Mouse (Mus musculus): ENCODE data around the gene Smurf2. TPM values are rescaled to one million over a fixed set of nuclear protein-coding genes. Genes with fewer than 3 reads are reported as not detected.
A peak's percentile ranks its signal among the peaks of the same experiment; 100 is the strongest.

Gene Smurf2
- 10 to 100 TPM; 26.5 to 32.2 TPM for total RNA-seq (2021)
- long read RNA-seq, experiment 1, partial matches to known transcripts: 4 of 16 reads
- long read RNA-seq, experiment 1, other reads (novel, unspliced or antisense): 8 of 16 reads
- long read RNA-seq, experiment 2, full-length matches to known transcripts: 9 of 17 reads
- long read RNA-seq, experiment 2, partial matches to known transcripts: 3 of 17 reads
- long read RNA-seq, experiment 2, other reads (novel, unspliced or antisense): 5 of 17 reads

DNA sequence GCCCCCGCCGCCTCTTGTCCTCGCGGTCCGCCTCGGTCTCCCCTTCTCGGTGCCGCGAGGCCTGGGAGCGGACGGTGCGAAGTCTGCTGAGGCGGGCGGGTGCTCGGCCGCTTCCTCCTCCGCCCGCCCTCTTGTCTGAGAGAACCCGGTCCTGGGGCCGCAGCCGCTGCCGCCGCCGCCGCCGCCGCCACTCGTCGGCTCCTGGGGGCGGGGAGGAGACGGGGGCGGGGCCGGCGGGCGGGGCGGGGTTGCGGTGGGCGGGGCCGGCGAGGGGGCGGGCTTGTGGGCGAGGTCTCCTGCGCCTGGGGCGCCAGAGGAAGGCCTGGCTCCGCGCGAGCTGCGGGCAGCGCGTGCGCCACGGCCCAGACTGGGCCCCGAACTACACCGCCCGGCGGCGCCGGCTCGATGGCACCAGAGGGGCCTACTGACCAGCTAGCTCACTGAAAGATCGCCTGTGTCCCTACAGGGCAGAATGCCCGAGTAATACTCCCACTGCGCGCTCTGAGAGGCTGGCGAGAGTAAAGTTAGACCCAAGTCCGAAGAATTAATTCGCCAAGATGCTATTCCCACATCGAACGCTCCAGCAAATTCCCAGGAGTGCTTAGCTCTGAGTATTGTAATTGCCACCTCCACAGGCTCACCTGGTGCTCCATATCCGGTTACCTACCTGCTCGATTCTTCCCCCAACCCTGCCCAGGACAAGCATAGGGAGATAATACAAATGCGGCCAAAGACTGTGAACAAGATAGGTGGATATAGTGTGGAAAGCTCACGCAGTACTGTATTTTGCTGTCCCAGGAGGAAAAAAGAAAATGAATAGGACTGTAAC is at the start of gene Smurf2:
Gene Smurf2 (minus strand): TSS at position 165 of the 829 bp plus-strand sequence.
- Histone ChIP-seq H3K27ac (peak within 1 kb of the TSS; percentile 97), H3K4me3 (peak within 1 kb of the TSS; percentile 78)
- DNase-seq: peak; percentile 94
- intact Hi-C loops (cut with DNase I): no loop called here
- TF ChIP-seq CTCF (IDR thresholded peaks at IDR 0.05): peak; percentile 56

DNA sequence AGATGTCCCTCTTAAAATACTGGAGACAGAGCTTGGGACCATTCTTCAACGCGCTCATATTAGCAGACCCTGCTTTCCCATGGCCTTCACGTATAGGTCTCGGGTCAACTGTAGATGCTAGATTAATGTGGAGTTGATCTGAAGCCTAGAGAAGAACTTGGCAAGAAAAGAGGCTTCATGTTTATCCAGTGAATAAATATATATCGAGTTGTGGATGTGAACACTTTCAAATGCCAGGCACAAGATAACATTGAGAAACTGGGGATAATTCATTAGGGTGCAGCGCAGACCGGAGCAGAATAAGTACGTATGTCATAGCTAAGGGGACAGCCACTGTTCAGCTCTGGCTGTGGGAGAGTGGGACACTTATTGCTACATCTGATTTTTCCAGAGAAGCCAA is 49.3 kb upstream of the Smurf2 start:
- no peak for TF ChIP-seq CTCF (IDR thresholded peaks at IDR 0.05)
- H3K4me3 ChIP-seq: no peak overlapping the region
- no peak for DNase-seq
- intact Hi-C loops (cut with DNase I): loop anchor here (2.0 kb wide), 1 partner anchor 41 kb away; no protein-coding TSS in a partner anchor
- H3K27ac ChIP-seq: no peak overlapping the region

DNA sequence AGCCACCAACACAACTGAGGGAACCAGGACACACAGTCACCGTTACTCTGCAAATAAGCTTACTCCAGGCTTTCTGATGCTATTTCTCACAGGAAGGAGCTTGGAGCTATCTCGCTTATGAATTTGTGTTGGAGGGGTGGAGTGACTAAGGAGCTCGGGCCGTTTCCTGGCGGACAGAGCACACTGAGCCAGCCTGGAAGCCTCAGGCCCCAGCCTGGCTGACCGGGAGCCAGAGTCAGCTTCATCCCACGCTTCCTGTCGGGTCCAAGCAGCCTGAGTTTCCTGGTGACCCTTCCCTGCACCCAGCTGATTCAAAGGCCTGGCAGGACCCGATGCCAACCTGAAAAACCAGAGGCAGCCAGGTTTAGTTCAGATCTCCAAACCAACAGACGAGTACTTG is 47.1 kb upstream of the Smurf2 start:
- TF ChIP-seq CTCF (IDR thresholded peaks at IDR 0.05): no peak
- intact Hi-C loops (cut with DNase I): no loop called here
- Histone ChIP-seq H3K27ac (peak overlapping the region; percentile 73), H3K4me3 (no peak overlapping the region)
- DNase-seq: peak; percentile 70

GRCm38 (mm10) chr11:106965881-106966280 is 45.4 kb upstream of the Smurf2 start:
- peak; percentile 12; the same call in 1 of the 2 replicates for TF ChIP-seq CTCF (IDR thresholded peaks at IDR 0.05)
- no peak overlapping the region for H3K4me3 ChIP-seq
- H3K27ac ChIP-seq: no peak overlapping the region
- intact Hi-C loops (cut with DNase I): no loop called here
- no peak for DNase-seq

DNA sequence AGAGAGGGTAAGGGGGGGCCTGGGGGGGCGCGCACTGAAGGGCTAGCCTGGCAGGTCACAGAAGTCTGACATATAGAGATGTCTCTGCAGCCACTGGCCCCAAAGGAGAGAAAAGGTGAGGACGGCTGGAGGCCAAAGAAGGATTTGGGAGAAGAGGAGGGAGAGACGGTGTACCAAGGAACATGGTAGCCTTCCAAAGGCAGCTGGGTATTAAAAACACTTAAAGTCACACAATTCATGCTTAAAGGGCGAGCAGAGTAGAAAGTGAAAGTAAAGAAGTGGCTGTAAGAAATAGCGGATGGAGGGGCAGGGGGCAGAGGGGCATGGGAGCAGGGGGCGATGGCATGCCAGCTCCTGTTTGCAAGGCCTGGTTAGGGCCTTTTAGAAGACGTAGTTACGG is 41.8 kb upstream of the Smurf2 start:
- H3K27ac ChIP-seq: no peak overlapping the region
- no peak for TF ChIP-seq CTCF (IDR thresholded peaks at IDR 0.05)
- DNase-seq: no peak
- intact Hi-C loops (cut with DNase I): no loop called here
- H3K4me3 ChIP-seq: no peak overlapping the region

GRCm38 (mm10) chr11:106961471-106962081 is 41.1 kb upstream of the Smurf2 start:
- no peak overlapping the region for H3K27ac ChIP-seq
- DNase-seq: peak; percentile 36

GRCm38 (mm10) chr11:106959121-106959520 is 38.6 kb upstream of the Smurf2 start:
- H3K27ac ChIP-seq: no peak overlapping the region
- no peak overlapping the region for H3K4me3 ChIP-seq
- TF ChIP-seq CTCF (IDR thresholded peaks at IDR 0.05): no peak
- DNase-seq: no peak
- intact Hi-C loops (cut with DNase I): no loop called here

More at GRCm38 (mm10) chr11:106961471-106962081, 41.1 kb upstream of the Smurf2 start:
- TF ChIP-seq CTCF (IDR thresholded peaks at IDR 0.05): no peak
- no peak overlapping the region for H3K4me3 ChIP-seq
- intact Hi-C loops (cut with DNase I): no loop called here

DNA sequence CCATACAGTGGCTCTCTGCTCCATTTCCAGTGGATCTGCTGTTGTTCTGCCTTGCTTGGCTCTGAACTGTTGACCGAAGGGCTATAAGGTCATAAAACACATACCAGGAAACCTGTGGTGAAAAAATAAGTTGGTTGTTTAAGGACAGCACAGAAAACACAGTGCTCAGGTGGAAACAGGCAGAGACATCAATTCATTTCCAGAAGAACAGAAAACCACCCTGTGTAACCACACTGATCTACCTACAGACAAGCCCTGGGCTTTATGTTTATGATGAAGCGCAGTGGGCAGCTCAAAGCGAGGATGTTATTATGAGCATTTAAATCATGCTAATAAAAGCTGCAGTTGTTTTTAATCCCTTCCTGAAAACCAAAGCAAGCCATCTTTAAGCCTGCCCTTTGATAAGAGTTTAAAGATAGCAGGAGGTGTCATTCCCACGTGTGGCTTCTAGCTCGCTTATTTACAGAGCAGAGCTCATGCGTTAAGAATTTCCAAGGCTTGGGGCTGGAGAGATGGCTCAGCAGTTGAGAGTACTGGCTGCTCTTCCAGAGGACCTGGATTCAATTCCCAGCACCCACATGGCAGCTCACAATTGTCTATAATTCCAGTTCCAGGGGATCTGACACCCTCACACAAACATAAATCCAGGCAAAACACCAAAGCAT is 38.0 kb upstream of the Smurf2 start:
- H3K4me3 ChIP-seq: no peak overlapping the region
- no peak for TF ChIP-seq CTCF (IDR thresholded peaks at IDR 0.05)
- no peak for DNase-seq
- intact Hi-C loops (cut with DNase I): no loop called here
- H3K27ac ChIP-seq: peak overlapping the region; percentile 83

- DNase-seq: peak; percentile 86
- intact Hi-C loops (cut with DNase I): no loop called here
- TF ChIP-seq CTCF (IDR thresholded peaks at IDR 0.05): no peak
- Histone ChIP-seq H3K27ac (peak overlapping the region; percentile 83), H3K4me3 (peak overlapping the region; percentile 50)
Observed at GRCm38 (mm10) chr11:106957271-106957980, 36.9 kb upstream of the Smurf2 start.

- intact Hi-C loops (cut with DNase I): no loop called here
- H3K27ac ChIP-seq: peak overlapping the region; percentile 72
- no peak for TF ChIP-seq CTCF (IDR thresholded peaks at IDR 0.05)
- H3K4me3 ChIP-seq: peak overlapping the region; percentile 41
- DNase-seq: no peak
Observed at GRCm38 (mm10) chr11:106954566-106954965, 34.1 kb upstream of the Smurf2 start.

DNA sequence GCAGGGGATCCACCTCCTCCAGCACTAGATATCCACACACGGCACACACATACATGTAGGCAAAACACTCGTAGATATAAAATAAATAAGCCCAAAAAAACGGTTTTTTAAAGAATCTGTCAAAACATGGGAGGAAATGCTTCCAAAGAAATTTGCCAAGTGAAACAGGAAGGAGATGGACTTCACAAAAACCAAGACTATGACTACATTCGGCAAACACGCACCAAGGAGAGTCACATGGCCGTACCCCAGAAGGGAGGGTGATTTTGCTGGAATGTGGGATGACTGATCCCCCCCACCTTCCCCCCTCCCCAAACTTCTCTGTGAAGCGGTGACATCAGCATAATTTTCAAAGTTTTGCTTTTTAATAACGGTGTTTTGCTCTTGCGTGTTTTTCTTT is 33.6 kb upstream of the Smurf2 start:
- peak; percentile 33 for DNase-seq
- Histone ChIP-seq H3K27ac (peak overlapping the region; percentile 72), H3K4me3 (peak overlapping the region; percentile 41)
- no peak for TF ChIP-seq CTCF (IDR thresholded peaks at IDR 0.05)
- intact Hi-C loops (cut with DNase I): no loop called here

DNA sequence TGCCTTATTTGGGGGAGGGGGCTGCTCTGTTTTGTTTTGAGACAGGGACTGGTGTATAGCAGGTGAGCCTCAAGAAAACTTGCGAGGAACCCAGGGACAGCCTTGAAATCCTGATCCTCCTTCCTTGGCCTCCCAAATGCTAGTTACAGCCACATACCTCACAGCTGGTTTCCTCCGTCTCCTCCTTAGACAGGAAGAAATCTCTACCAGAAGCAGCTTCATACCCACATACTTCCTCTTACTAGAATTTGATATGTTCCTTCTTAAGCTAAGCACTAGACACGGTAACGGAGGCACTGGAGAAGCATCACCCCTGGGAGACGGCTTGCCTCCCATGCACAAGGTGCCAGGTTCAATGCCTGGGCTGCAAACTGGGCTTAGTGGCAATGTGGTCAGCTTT is 16.8 kb upstream of the Smurf2 start:
- intact Hi-C loops (cut with DNase I): no loop called here
- no peak for TF ChIP-seq CTCF (IDR thresholded peaks at IDR 0.05)

More for the DNA sequence above, 16.8 kb upstream of the Smurf2 start:
- no peak for DNase-seq
- Histone ChIP-seq H3K4me3 (no peak overlapping the region), H3K27ac (no peak overlapping the region)
